Mouse (Mus musculus) left cerebral cortex, postnatal 36 days (tissue): Measurements from ENCODE around the gene Slamf1. TPM values are rescaled to one million over a fixed set of nuclear protein-coding genes. Genes with fewer than 3 reads are reported as not detected.

Source experiments
- DNase-seq, 2 experiments: peaks; one replicate each; pipeline ENCODE4 v3.0.0; 2021 to 2022; ENCODE audit warnings: low spot score in 2 of 2, mixed read lengths in 1 of 2
- intact Hi-C: fragments of 180-260 bp; cut with DNase I; formaldehyde crosslinking; loops from one replicate; pipeline ENCODE4 v1.15.1; 2025
- total RNA-seq, 2 experiments: library from RNA; stranded (reverse); gene quantifications; 2 replicates each; pipeline ENCODE4 v1.2.3; 2021

Slamf1 gene
- under 1 TPM; 0.32 TPM for total RNA-seq

- intact Hi-C loops = no loop called here
- DNase-seq = no peak
These were observed at the start of gene Slamf1 for GRCm38 (mm10) chr1:171766898-171767297. Gene Slamf1, plus strand, starts transcription at chr1:171767127.

- intact Hi-C loops = no loop called here
- no peak for DNase-seq
These were observed 35.7 kb upstream of the Slamf1 start for GRCm38 (mm10) chr1:171731195-171731594.

- intact Hi-C loops = no loop called here
These were observed 32.0 kb upstream of the Slamf1 start for GRCm38 (mm10) chr1:171734898-171735297.

DNA sequence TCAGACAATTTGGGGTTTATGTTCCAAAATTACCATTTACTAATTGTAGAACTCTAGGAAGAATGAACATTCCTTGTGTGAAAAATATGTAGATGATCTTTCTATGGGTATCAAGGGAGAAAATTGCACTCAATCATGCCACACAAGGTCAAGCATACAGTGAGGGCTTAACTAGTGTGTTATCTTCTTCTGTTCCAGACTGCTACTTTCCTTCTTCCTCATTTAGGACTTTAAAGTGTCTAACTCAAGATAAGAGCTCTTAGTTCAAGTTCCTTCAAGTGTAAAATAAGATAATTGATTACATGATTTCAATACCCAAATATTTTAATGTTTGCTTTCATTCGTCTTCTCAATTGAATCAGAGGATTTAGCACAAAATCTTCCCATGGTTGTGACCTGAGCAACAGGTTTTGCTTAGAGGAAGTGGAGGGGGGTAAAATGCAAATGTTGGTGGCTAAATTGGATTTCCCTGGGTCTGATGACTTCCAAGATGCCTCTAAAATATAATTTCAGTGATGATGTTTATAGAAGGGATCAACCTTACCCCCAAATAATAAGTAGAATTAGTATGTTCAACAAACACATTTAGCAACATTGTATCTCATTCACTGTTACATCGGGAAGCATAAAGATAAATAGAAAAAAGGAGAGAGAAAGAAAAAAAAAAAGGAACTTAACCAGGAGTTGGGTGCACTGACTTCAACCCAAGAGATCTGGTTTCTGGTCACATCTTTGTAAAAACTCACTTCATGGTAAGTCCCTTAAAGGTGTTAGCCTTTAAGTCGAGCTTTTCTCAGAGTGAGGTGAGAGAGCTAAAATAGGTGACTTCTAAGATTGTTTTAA is 18.6 kb upstream of the Slamf1 start:
- intact Hi-C loops = no loop called here
- DNase-seq = no peak

More at GRCm38 (mm10) chr1:171734898-171735297, 32.0 kb upstream of the Slamf1 start:
- DNase-seq = no peak

- intact Hi-C loops = no loop called here
- DNase-seq = no peak
These were observed 5.0 kb upstream of the Slamf1 start for GRCm38 (mm10) chr1:171761853-171762448.

DNA sequence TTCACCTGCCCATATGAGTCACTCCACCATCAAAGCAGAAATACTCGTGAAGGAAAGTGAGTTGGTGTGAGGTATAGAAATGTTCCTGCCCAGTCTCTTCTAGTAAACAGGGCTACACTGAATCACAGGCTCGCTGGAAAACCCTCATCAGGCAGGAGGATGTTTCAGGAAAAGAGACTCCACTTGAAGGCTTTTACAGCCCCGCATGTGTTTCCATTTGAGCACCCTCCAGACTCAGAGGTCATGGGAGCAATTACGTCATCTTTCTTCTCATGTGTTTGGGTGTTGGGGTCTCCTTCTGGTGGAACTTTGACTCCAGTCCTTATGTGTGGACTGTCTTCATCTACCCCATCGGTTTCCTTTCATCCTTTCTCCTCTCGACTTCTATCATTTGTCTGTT is 4.1 kb downstream of the Slamf1 start:
- no peak for DNase-seq
- intact Hi-C loops = no loop called here

GRCm38 (mm10) chr1:171772121-171772735 is 5.3 kb downstream of the Slamf1 start:
- no peak for DNase-seq
- intact Hi-C loops = no loop called here

DNA sequence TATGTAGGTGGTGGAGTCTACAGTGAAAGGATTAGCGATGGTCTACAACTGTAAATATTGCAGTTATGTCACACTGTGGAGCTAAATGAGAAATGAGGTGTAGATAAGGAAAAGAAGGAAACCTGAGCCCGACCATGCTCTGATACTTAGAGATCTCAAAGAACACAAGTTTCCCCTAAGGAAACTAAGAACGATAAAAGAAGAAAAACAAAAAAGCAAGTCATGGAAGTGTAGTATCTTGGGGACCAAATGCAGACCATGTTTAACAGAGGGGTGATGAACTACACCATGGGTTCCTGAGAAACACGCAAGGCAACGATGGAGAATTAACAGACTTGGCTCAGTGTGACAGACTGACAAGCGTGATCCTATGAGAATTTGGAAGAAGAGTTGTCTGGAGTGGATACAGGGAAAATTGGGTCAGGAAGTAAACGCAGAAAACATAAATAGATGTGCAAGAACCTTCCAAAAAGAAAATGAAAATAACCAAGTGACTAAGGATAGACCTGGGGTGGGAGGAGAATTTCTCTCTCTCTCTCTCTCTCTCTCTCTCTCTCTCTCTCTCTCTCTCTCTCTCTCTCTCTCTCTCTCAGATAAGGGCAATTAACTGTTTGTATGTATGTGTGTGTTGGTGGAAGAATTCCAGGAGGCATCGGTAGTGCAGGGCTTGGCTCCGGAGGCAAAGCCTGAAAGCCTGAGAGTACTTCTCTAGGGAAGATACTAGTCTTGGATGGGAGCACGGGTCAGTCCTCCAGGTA is 6.5 kb downstream of the Slamf1 start:
- peak in 1 of 2 experiments; percentile 18 for DNase-seq
- intact Hi-C loops = no loop called here

GRCm38 (mm10) chr1:171774266-171774665 is 7.3 kb downstream of the Slamf1 start:
- intact Hi-C loops = no loop called here

DNA sequence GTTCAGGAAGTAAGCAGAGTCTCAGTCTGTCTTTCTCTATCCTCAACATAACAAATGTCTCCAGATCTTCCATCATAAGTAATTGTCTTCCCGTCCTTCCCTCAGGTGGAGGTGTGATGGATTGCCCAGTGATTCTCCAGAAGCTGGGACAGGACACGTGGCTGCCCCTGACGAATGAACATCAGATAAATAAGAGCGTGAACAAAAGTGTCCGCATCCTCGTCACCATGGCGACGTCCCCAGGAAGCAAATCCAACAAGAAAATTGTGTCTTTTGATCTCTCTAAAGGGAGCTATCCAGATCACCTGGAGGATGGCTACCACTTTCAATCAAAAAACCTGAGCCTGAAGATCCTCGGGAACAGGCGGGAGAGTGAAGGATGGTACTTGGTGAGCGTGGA is 7.8 kb downstream of the Slamf1 start:
- no peak for DNase-seq
- intact Hi-C loops = no loop called here

More at GRCm38 (mm10) chr1:171774266-171774665, 7.3 kb downstream of the Slamf1 start:
- DNase-seq = no peak

DNA sequence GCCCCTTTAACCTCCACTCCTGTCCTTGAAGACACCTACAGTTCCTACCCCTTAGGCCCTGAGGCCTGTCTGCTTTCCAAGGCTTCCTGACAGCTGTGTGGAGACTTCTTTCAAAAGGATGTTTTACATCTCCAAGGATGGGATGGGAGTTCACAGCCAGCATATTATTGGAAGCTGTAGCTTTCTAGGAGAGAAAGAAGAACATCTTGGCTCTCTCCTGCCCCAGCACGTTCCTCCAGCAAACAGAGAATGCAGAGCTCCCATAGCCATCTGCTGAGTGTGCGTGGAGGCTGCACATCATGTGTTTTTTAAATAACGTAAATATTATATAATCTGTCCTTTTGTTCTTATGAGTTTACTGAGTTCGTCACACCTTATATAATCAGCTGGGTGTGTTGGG is 8.9 kb downstream of the Slamf1 start:
- intact Hi-C loops = no loop called here
- peak; percentile 59 to 61 for DNase-seq

DNA sequence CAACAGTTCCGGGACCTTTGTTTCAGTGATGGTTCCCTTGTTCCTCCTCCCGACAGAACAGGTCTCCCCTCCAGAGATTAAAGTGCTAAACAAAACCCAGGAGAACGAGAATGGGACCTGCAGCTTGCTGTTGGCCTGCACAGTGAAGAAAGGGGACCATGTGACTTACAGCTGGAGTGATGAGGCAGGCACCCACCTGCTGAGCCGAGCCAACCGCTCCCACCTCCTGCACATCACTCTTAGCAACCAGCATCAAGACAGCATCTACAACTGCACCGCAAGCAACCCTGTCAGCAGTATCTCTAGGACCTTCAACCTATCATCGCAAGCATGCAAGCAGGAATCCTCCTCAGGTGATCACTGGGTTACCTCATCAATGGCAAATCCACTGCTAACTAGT is 10.1 kb downstream of the Slamf1 start:
- intact Hi-C loops = no loop called here
- DNase-seq = no peak

GRCm38 (mm10) chr1:171782287-171782915 is 15.5 kb downstream of the Slamf1 start:
- intact Hi-C loops = no loop called here
- DNase-seq = no peak

- DNase-seq = no peak
- intact Hi-C loops = no loop called here
These were observed 18.9 kb downstream of the Slamf1 start for GRCm38 (mm10) chr1:171785871-171786270.

DNA sequence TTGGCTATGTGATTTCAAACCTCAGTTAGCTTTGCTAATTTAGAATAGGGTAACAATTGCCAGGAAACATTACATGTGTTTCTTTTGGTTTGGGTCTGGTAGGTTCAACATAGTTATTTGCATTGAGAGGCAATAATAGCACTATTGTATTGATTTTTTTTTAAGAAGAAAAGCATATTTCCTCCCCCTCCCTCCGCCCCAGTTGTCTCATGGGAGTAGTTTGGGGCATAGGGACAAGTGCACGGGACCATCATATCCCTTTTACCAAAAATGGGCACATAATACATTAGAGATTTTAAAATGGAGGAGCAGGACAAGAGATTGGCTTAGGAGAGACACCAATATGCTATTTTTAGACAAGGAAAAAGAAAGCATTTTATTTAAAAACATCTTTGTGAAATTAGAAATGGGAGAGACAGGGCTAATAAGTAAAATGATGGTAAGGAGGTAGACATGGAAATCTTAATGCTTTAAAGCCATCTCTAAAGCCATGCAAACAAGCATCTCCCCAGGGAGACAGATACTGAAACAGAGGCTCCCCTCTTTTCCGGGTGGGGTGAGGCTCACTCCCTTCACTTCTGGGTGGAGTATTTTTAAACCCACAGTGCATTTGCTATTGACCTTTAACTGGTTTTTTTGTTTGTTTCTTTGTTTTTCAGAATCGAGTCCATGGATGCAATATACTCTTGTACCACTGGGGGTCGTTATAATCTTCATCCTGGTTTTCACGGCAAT is 20.5 kb downstream of the Slamf1 start:
- DNase-seq = no peak
- intact Hi-C loops = no loop called here

DNA sequence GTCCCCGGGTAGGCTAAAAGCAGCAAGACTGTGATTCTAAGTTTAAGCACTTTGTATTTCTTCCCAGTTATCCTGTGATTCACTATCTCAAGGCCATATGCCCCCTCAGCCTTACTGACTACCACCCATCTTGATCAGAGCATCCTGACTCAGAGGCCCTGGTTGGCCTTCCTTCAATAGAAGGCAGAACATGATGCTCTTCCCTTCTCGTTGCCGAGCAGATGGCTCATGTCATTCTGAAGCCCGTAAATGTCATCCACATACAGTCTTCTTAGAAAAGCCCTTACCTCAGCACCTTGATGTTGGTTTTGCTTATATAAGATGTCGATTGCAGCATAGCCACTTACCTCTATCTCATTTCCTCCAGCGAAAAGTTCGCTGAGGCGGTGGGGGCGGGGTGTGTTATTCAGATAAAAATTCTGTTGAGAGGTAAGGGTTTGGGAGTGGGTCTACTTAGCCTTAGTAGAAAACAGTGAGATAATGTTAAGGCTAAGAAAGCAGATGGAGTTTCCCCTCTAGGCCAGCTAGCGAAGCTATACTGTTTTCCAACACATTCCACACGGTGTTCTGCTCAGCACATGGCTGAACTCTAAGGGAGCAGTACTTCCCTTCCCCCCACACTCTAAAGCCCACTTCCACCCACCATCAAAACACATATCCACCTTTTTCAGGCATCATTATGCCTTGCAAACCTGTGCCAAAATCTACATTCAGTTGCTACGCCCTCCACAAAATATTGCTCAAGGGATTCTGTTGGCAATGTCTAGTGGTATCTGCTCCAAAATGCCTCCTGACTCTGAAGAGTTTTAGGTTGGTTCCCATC is 21.7 kb downstream of the Slamf1 start:
- DNase-seq = peak; percentile 55 to 60
- intact Hi-C loops = no loop called here

- no peak for DNase-seq
- intact Hi-C loops = no loop called here
These were observed 22.5 kb downstream of the Slamf1 start for GRCm38 (mm10) chr1:171789407-171789806.

DNA sequence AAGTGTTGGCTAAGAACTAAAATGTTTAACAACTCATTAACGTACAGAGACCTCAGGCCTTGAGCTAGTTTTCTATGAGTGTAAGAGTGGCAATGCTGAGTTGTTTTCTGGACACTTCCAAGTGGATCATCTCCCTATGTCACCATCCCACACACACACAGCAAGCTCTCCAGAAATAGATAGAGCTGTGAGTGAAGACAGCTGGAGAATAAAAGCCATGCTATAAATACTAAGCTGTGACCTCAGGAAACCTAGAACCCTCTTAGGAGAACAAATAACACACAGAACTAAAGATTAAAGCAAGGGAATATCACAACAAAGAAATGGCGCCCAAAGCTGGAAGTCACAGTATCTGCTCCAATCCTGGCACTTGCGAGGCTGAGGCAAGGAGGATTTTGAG is 24.6 kb downstream of the Slamf1 start:
- intact Hi-C loops = no loop called here

More for the DNA sequence above, 24.6 kb downstream of the Slamf1 start:
- no peak for DNase-seq
